Mouse (Mus musculus): ENCODE measurements at regions not wholly inside any gene's neighbourhood (a gene's known extent, or its start where the extent isn't known, plus 50 kb on each side); places are given as distances from the start of the nearest gene placed in this dataset.
A peak's percentile ranks its signal among the peaks of the same experiment; 100 is the strongest.

GRCm38 (mm10) chr13:110696549-110696948 lies 301.7 kb downstream of the Plk2 start:
- H3K4me1 ChIP-seq (ENCODE audit: control insufficient read depth, insufficient read depth, low read length) = no peaks in the 10 kb centered on the region; the same call in 1 of the 2 replicates
- 68% methylated on average over 5 of the region's 5 CpGs for WGBS
- H3K27me3 ChIP-seq (replicated peaks; ENCODE audit: control insufficient read depth, insufficient read depth, low read length) = no peaks in the 10 kb centered on the region
- no peak overlapping the region for H3K4me3 ChIP-seq (ENCODE audit: insufficient read depth, low read depth, low read length)
- TF ChIP-seq POLR2A (IDR thresholded peaks at IDR 0.05; ENCODE audit: low read depth, low read length) = no peak
- no peak for TF ChIP-seq CTCF (conservative IDR thresholded peaks at IDR 0.05; ENCODE audit: insufficient read depth, insufficient read length, low read depth, low read length)
- no peak overlapping the region for H3K27ac ChIP-seq (ENCODE audit: insufficient read depth, low read depth, low read length)
- peak; percentile 49 for DNase-seq
- no peaks in the 10 kb centered on the region for H3K36me3 ChIP-seq (ENCODE audit: control insufficient read depth, insufficient read depth, low read length)

GRCm38 (mm10) chr13:110704261-110704660 lies 309.4 kb downstream of the Plk2 start:
- H3K36me3 ChIP-seq (ENCODE audit: control insufficient read depth, insufficient read depth, low read length) = no peaks in the 10 kb centered on the region
- DNase-seq = peak; percentile 40
- no peak overlapping the region for H3K4me3 ChIP-seq (ENCODE audit: insufficient read depth, low read depth, low read length)
- WGBS = 56% methylated on average over 2 of the region's 2 CpGs
- H3K27me3 ChIP-seq (replicated peaks; ENCODE audit: control insufficient read depth, insufficient read depth, low read length) = no peaks in the 10 kb centered on the region
- TF ChIP-seq CTCF (conservative IDR thresholded peaks at IDR 0.05; ENCODE audit: insufficient read depth, insufficient read length, low read depth, low read length) (no peak), POLR2A (IDR thresholded peaks at IDR 0.05; ENCODE audit: low read depth, low read length) (no peak)
- H3K4me1 ChIP-seq (ENCODE audit: control insufficient read depth, insufficient read depth, low read length) = no peaks in the 10 kb centered on the region
- H3K27ac ChIP-seq (ENCODE audit: insufficient read depth, low read depth, low read length) = no peak overlapping the region

GRCm38 (mm10) chr13:110710847-110711246 lies 316.0 kb downstream of the Plk2 start:
- Histone ChIP-seq H3K4me1 (ENCODE audit: control insufficient read depth, insufficient read depth, low read length) (no peaks in the 10 kb centered on the region), H3K4me3 (ENCODE audit: insufficient read depth, low read depth, low read length) (no peak overlapping the region), H3K27ac (ENCODE audit: insufficient read depth, low read depth, low read length) (no peak overlapping the region), H3K36me3 (ENCODE audit: control insufficient read depth, insufficient read depth, low read length) (no peaks in the 10 kb centered on the region), H3K27me3 (replicated peaks; ENCODE audit: control insufficient read depth, insufficient read depth, low read length) (no peaks in the 10 kb centered on the region)
- DNase-seq = no peak
- no peak for TF ChIP-seq CTCF (conservative IDR thresholded peaks at IDR 0.05; ENCODE audit: insufficient read depth, insufficient read length, low read depth, low read length)
- TF ChIP-seq POLR2A (IDR thresholded peaks at IDR 0.05; ENCODE audit: low read depth, low read length) = no peak
- WGBS = 48% methylated on average over 4 of the region's 4 CpGs

- Histone ChIP-seq H3K36me3 (ENCODE audit: control insufficient read depth, insufficient read depth, low read length) (no peaks in the 10 kb centered on the region), H3K4me1 (ENCODE audit: control insufficient read depth, insufficient read depth, low read length) (no peaks in the 10 kb centered on the region), H3K27me3 (replicated peaks; ENCODE audit: control insufficient read depth, insufficient read depth, low read length) (no peaks in the 10 kb centered on the region), H3K27ac (ENCODE audit: insufficient read depth, low read depth, low read length) (no peak overlapping the region), H3K4me3 (ENCODE audit: insufficient read depth, low read depth, low read length) (no peak overlapping the region)
- WGBS = 53% methylated on average over 3 of the region's 3 CpGs
- DNase-seq = no peak
- TF ChIP-seq CTCF (conservative IDR thresholded peaks at IDR 0.05; ENCODE audit: insufficient read depth, insufficient read length, low read depth, low read length) = no peak
- no peak for TF ChIP-seq POLR2A (IDR thresholded peaks at IDR 0.05; ENCODE audit: low read depth, low read length)
Observed at GRCm38 (mm10) chr13:110712527-110712926, 317.7 kb downstream of the Plk2 start.

- Histone ChIP-seq H3K27me3 (replicated peaks; ENCODE audit: control insufficient read depth, insufficient read depth, low read length) (no peaks in the 10 kb centered on the region), H3K27ac (ENCODE audit: insufficient read depth, low read depth, low read length) (no peak overlapping the region), H3K36me3 (ENCODE audit: control insufficient read depth, insufficient read depth, low read length) (no peaks in the 10 kb centered on the region), H3K4me1 (ENCODE audit: control insufficient read depth, insufficient read depth, low read length) (no peaks in the 10 kb centered on the region), H3K4me3 (ENCODE audit: insufficient read depth, low read depth, low read length) (no peak overlapping the region)
- DNase-seq = no peak
- WGBS = 82% methylated on average over 10 of the region's 10 CpGs
- TF ChIP-seq POLR2A (IDR thresholded peaks at IDR 0.05; ENCODE audit: low read depth, low read length) = no peak
- no peak for TF ChIP-seq CTCF (conservative IDR thresholded peaks at IDR 0.05; ENCODE audit: insufficient read depth, insufficient read length, low read depth, low read length)
Observed at GRCm38 (mm10) chr13:110722170-110722569, 327.3 kb downstream of the Plk2 start.

- Histone ChIP-seq H3K4me1 (ENCODE audit: control insufficient read depth, insufficient read depth, low read length) (no peaks in the 10 kb centered on the region), H3K27me3 (replicated peaks; ENCODE audit: control insufficient read depth, insufficient read depth, low read length) (no peaks in the 10 kb centered on the region), H3K27ac (ENCODE audit: insufficient read depth, low read depth, low read length) (no peak overlapping the region), H3K4me3 (ENCODE audit: insufficient read depth, low read depth, low read length) (no peak overlapping the region), H3K36me3 (ENCODE audit: control insufficient read depth, insufficient read depth, low read length) (no peaks in the 10 kb centered on the region)
- WGBS = 79% methylated on average over 6 of the region's 6 CpGs
- no peak for TF ChIP-seq CTCF (conservative IDR thresholded peaks at IDR 0.05; ENCODE audit: insufficient read depth, insufficient read length, low read depth, low read length)
- no peak for TF ChIP-seq POLR2A (IDR thresholded peaks at IDR 0.05; ENCODE audit: low read depth, low read length)
- DNase-seq = no peak
Observed at GRCm38 (mm10) chr13:110722752-110723151, 327.9 kb downstream of the Plk2 start.

GRCm38 (mm10) chr13:110724836-110725235 lies 330.0 kb downstream of the Plk2 start:
- 50% methylated on average over 2 of the region's 2 CpGs for WGBS
- Histone ChIP-seq H3K27me3 (replicated peaks; ENCODE audit: control insufficient read depth, insufficient read depth, low read length) (no peaks in the 10 kb centered on the region), H3K4me3 (ENCODE audit: insufficient read depth, low read depth, low read length) (no peak overlapping the region), H3K36me3 (ENCODE audit: control insufficient read depth, insufficient read depth, low read length) (no peaks in the 10 kb centered on the region), H3K4me1 (ENCODE audit: control insufficient read depth, insufficient read depth, low read length) (no peaks in the 10 kb centered on the region), H3K27ac (ENCODE audit: insufficient read depth, low read depth, low read length) (no peak overlapping the region)
- TF ChIP-seq CTCF (conservative IDR thresholded peaks at IDR 0.05; ENCODE audit: insufficient read depth, insufficient read length, low read depth, low read length) (no peak), POLR2A (IDR thresholded peaks at IDR 0.05; ENCODE audit: low read depth, low read length) (no peak)
- DNase-seq = no peak

GRCm38 (mm10) chr13:110725821-110726220 lies 331.0 kb downstream of the Plk2 start:
- no peak for TF ChIP-seq POLR2A (IDR thresholded peaks at IDR 0.05; ENCODE audit: low read depth, low read length)
- no peak for TF ChIP-seq CTCF (conservative IDR thresholded peaks at IDR 0.05; ENCODE audit: insufficient read depth, insufficient read length, low read depth, low read length)
- Histone ChIP-seq H3K36me3 (ENCODE audit: control insufficient read depth, insufficient read depth, low read length) (no peaks in the 10 kb centered on the region), H3K27me3 (replicated peaks; ENCODE audit: control insufficient read depth, insufficient read depth, low read length) (no peaks in the 10 kb centered on the region), H3K4me1 (ENCODE audit: control insufficient read depth, insufficient read depth, low read length) (no peaks in the 10 kb centered on the region), H3K4me3 (ENCODE audit: insufficient read depth, low read depth, low read length) (no peak overlapping the region), H3K27ac (ENCODE audit: insufficient read depth, low read depth, low read length) (no peak overlapping the region)
- DNase-seq = no peak
- WGBS = 69% methylated on average over 3 of the region's 3 CpGs

Data from kidney, adult 2 months (tissue).